Mouse (Mus musculus) gonadal fat pad, adult 2 months (tissue): ENCODE measurements around the gene Ear1. TPM values are rescaled to one million over a fixed set of nuclear protein-coding genes. Genes with fewer than 3 reads are reported as not detected.
"Not testable (repeated sequence)": the region's sequence is repeated elsewhere in the genome, so short reads cannot be mapped to it uniquely, and the experiment has no call there.

Experiments
- DNase-seq: peaks from one replicate; pipeline ENCODE4 v3.0.0-alpha.2; 2012; ENCODE audit warnings: low read depth
- polyA plus RNA-seq: library from polyadenylated mRNA; depleted of rRNA; stranded (reverse); fragments of >200 nt; gene quantifications from 2 replicates; pipeline ENCODE4 v1.2.3, GENCODE M21; 2012; rRNA removed

The Ear1 gene
- 0.63 TPM in 1 of 2 replicates, not detected in the other for polyA plus RNA-seq

GRCm38 (mm10) chr14:43875417-43875816 lies at the start of gene Ear1:
Gene Ear1, minus strand, starts transcription at chr14:43875517.
- not testable (repeated sequence) for DNase-seq

- not testable (repeated sequence) for DNase-seq
Measured at GRCm38 (mm10) chr14:43924688-43925403, 49.5 kb upstream of the Ear1 start, which contains the start of gene Gm8113. Gene Gm8113, plus strand, starts transcription at chr14:43925390.

GRCm38 (mm10) chr14:43923459-43923858 lies 48.1 kb upstream of the Ear1 start, which contains the start of gene Ear10:
Gene Ear10, minus strand, starts transcription at chr14:43923559.
- DNase-seq: peak; percentile 13

- not testable (repeated sequence) for DNase-seq
Measured at GRCm38 (mm10) chr14:43918214-43918613, 42.9 kb upstream of the Ear1 start.

- DNase-seq: not testable (repeated sequence)
Measured at GRCm38 (mm10) chr14:43898577-43898976, 23.3 kb upstream of the Ear1 start.

GRCm38 (mm10) chr14:43895357-43895756 lies 20.0 kb upstream of the Ear1 start:
- not testable (repeated sequence) for DNase-seq

GRCm38 (mm10) chr14:43891288-43891687 lies 16.0 kb upstream of the Ear1 start:
- not testable (repeated sequence) for DNase-seq

- not testable (repeated sequence) for DNase-seq
Measured at GRCm38 (mm10) chr14:43886235-43886634, 10.9 kb upstream of the Ear1 start.

GRCm38 (mm10) chr14:43879966-43880545 lies 4.7 kb upstream of the Ear1 start:
- DNase-seq: not testable (repeated sequence)

GRCm38 (mm10) chr14:43877789-43878188 lies 2.5 kb upstream of the Ear1 start:
- DNase-seq: not testable (repeated sequence)

GRCm38 (mm10) chr14:43874862-43875261 lies 455 bp downstream of the Ear1 start:
- not testable (repeated sequence) for DNase-seq

- not testable (repeated sequence) for DNase-seq
Measured at GRCm38 (mm10) chr14:43860522-43860921, 14.8 kb downstream of the Ear1 start.

GRCm38 (mm10) chr14:43859465-43859864 lies 15.9 kb downstream of the Ear1 start:
- not testable (repeated sequence) for DNase-seq

- not testable (repeated sequence) for DNase-seq
Measured at GRCm38 (mm10) chr14:43843949-43844573, 31.3 kb downstream of the Ear1 start.

GRCm38 (mm10) chr14:43840976-43841375 lies 34.3 kb downstream of the Ear1 start:
- not testable (repeated sequence) for DNase-seq

- DNase-seq: not testable (repeated sequence)
Measured at GRCm38 (mm10) chr14:43835366-43835765, 40.0 kb downstream of the Ear1 start.

- not testable (repeated sequence) for DNase-seq
Measured at GRCm38 (mm10) chr14:43830385-43830784, 44.9 kb downstream of the Ear1 start.

- DNase-seq: not testable (repeated sequence)
Measured at GRCm38 (mm10) chr14:43824176-43824575, 51.1 kb downstream of the Ear1 start.

GRCm38 (mm10) chr14:43821869-43822268 lies 53.4 kb downstream of the Ear1 start:
- DNase-seq: not testable (repeated sequence)

GRCm38 (mm10) chr14:43812458-43812857 lies 62.9 kb downstream of the Ear1 start:
- DNase-seq: not testable (repeated sequence)

- DNase-seq: not testable (repeated sequence)
Measured at GRCm38 (mm10) chr14:43808142-43808541, 67.2 kb downstream of the Ear1 start.

- DNase-seq: not testable (repeated sequence)
Measured at GRCm38 (mm10) chr14:43804435-43804834, 70.9 kb downstream of the Ear1 start.
